Mouse (Mus musculus) adrenal gland, adult 8-10 months (tissue): ENCODE results near the gene Zfp423. TPM values are rescaled to one million over a fixed set of nuclear protein-coding genes. Genes with fewer than 3 reads are reported as not detected.

Source experiments
- DNase-seq: peaks from one replicate; pipeline ENCODE4 v3.0.0; 2022
- total RNA-seq, 4 experiments: library from RNA; stranded (reverse); gene quantifications; 2 replicates each; pipeline ENCODE4 v1.2.4; 2022

Gene Zfp423
- total RNA-seq, 4 experiments from 2014 or later: 18.3 to 47.9 (median 33.8) TPM

DNA sequence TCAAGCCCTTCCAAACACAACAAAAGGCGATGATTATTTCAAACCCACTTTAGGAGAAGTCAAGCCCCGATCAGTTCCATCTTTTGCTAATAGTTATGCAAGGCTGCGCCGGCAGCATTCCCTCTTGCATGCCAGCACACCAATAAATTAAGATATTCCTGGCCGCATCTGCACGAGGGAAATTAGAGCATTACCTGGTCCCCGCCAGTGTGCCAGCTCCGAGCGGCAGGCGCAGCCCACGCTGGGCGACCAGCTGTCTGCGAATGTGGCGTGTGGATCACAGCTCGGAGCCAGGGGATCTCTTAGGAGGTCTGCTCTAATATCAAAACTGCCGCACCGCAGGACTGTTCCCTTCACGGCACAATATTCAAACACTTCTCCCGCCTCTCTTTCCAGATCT lies 217.4 kb downstream of the Zfp423 start:
- no peak for DNase-seq

DNA sequence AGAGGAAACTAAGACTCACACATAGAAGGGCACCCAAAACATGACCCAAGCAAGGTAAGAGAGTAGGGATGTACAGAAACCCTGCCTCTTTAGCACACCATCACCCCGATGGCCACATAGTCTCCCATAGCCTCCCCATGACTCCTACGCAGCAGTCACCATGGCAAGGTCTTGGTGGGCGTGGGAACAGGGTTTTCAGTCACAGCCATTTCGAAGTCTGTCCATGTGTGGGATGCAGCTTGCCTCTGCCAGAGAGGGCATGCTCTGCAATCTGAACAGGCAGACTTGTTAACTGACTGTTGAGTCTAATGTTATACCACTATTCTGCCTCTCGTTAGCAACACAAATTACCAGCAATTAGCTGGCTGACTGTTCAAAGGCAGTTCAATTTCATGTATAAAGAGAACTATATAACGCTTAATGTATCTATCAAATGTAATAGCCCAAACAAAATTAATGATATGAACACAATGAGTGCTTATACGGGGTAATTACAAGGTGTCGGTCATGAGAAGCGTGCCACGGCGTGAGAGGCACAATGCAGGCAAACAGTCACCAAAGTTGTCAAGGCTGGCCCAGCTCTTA lies 218.4 kb downstream of the Zfp423 start:
- no peak for DNase-seq

DNA sequence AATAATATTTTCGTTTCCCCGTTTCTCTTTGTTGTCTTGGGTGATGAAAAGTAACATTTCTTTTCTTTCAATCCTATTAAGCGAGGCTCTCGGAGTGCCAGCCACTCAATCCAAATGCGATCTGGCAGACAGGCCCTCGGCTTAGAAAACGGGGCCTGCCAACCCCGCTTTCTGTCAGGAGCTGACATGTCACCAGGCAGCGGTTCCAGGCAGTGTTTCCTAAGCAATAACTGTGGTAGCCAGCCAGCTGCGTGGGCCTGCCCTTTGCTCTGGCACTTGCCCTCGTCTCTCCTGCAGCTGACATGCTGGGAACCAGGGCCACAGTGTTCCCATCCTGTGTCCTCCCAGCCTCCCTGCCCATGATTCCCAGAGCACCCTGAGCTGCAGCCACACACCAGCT lies 221.5 kb downstream of the Zfp423 start:
- DNase-seq: peak; percentile 18

DNA sequence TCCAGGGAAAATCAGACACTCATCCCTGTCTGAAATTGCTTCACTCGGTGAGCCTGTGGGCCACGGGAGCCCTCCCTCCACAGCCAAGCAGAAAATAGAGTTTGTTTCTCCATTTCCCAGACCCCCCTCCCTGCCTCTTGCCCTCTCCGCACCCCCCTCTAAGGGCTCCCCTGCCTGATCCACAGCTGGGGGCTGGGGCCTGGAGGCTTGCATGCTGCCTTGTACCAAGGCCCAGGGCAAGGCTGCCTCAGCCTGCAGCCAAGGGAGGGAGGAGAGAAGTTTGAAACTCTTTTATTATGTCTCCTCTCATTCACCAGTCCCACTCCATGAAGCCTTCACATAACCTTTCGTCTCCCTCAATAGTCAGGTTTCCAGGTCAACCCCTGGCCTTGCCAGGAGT lies 224.5 kb downstream of the Zfp423 start:
- DNase-seq: no peak

DNA sequence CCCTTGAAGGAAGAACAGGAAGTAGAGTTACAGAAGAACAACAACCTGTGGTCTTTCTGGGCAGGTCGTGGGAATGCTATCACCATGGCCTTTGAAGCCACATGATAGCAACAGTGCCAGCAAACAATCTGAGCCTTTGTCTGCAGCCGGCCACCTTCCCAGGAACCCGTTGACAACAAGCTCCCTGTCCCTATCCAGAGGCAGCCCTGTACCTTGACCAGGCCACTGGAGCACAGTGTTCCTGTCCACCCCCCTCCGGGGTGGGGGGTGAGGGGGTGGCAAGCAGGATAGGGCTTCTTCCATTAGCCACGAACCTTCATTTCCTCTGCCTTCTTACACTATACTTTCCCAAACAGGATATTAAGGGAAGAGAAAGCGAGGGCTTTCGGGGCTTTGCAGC lies 224.9 kb downstream of the Zfp423 start:
- no peak for DNase-seq

DNA sequence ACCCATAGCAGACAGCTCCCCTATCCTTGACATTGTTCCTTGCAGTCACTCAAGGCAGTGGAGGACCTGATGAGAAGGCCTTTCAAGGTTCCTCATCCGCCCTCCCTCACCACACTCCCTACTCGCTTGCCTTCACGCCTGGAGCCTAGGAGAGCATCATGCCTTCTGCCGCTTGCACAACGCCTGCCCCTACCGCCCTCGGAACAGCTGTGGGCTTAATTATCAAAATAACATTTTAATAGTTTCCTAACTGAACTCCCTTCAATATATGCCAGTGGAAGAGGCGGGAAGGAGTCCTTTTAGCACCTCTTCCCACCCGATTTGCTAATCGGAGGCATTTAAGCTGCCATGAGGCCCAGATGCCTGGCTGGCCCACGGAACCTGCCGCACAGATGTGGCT lies 228.3 kb downstream of the Zfp423 start:
- no peak for DNase-seq

DNA sequence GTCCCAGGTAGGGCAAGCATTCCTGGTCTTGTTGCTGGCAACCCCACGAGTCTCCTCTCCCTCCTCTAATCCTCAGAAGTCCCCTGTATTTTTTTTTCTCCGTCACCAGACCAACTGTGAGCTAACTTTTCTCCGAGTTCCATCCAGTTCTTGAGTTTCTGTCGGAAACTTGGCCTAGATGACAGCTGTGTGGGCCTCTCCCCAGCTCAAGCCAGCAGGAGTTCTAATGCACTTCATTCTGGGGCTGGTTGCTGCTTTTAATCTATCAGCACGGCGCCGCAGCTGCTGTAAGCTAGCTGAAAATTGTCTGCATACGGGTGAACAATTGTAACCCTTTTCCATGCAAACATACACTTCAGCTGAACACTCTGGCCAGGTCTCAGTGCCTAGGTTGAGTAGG lies 236.4 kb downstream of the Zfp423 start:
- no peak for DNase-seq

DNA sequence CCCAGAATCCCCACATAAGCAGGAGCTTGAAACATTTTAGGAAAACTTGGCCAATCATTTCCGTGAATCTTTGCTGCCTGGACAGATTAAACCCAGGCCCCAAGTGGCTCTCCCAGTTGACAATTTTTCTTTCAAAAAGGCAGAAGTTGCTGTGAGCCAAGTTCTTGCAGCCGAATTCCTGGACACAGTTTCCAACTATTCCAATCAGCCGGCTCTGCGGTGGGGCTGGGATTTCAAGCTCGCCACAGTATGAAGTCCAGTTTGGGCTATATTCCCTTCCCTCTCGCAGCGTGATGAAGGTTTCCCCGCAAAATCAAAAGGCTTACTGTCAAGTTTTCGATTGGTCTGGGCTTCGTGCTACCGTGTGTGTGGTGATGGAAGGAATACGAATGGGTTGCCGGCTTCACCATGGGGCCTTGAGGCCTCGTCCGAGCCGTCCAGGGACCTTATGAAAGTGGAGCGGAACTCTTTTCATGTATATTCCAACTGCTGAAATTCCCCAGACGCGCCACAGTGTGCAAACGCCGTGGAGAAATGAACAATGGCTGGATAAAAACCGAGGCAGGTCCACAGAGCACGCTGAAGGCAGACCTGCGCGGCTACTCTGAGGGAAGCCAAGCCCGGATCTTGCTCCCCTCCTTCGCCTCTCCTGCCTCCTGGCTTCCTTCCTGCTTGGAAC lies 240.1 kb downstream of the Zfp423 start:
- DNase-seq: no peak

DNA sequence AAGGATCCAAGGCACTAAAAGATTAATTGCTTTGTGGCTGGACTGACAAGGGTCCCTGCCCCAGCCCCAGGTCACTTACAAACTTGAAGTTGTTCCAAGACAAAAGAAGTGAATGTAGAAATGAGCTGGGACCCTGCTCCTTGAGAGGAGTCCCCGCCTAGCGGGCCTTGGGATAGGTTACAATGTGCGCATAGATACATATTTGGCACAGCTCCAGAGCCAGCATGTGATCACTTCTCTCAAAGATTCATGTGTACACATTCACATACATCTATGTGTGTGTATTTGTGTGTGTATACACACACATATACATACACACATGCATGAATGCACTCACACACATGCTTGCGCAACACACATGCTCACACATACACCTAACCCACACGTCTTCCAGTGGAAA lies 241.9 kb downstream of the Zfp423 start:
- DNase-seq: no peak

DNA sequence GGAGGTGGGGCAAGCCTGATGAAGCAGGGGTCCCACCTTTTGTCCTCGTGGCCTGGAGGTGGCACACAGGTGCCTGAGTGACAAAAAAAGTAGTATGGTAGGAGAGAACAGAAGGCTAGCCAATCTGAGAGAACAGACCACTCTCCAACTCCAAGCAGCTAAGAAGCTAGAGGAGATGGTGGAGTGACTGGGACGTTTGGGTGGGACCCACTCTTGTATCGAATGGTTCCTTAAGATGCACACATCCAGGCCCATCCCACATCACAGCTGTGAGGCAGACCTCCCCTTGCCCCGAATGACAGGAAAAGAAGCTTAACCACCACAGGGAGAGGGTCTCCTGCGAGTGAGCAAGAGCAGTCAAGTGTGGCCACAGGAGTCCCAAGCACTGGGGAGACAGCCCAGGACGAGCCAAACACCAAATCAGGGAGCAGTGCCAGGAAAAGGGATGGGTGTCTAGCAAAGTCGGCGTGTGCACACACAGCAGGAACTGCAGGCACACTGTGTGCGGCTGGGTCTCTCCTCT lies 242.6 kb downstream of the Zfp423 start:
- DNase-seq: no peak

DNA sequence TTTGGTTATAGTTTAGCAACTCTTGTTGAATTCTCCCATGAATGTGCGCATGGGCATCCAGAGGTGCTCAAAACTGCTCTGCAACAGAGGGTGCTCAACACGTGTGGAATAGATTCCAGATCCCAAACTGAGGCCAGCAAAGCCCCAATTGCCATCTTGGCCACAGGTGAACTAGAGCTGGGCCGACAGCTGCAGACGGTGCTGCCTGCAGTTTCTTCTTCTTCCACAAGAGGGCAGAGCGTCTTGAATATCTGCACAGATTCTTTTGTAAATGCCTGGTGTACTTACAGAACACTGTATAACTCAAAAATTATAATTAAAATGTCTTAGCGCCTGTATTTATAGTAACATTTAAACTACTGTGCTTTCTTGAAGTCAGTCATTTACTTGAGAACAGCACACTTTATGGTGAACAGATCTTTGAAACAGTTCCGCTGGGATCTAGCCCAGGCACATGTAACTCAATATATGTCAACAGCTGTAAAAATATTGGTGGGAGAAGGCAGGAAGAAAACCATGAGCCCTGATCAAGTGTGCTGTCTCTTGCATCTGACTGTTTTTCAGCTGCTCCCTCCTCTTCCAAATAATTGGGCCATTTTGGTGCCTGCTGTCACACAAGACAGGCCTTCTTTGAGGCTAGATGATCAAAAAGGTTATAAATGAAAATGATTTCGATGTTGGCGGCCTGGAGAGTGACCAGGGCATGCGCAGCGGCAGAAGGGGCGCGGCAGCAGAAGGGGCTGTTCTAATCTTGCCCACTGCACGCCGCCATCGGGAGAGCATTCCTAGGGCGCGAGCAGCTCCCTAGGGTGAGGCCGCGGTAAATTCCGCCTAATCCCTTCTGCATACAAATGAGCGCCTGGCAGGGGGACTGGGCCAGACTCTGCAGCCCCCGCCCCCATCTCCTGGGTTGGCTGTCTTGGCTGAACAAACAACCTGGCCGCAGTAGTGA lies 243.4 kb downstream of the Zfp423 start:
- DNase-seq: peak; percentile 31

DNA sequence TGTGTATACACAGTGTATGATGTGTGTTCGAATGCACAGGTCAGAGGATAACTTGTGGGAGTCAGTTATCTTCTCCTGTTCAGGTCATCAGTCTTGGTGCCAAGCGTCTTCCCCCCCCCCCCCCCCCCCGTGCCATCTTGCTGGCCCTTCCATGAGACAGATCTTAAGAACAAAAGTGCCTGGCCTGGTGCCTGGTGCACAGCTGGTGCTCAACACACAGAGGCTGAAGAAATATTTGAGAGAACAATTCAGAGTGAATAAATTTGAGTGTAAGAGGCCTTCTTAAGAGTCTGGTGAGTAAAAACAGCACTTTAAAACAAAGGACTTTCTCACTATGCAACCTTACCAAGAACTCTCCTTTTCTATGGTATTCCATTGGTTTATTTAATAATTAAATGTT lies 245.4 kb downstream of the Zfp423 start:
- DNase-seq: no peak

DNA sequence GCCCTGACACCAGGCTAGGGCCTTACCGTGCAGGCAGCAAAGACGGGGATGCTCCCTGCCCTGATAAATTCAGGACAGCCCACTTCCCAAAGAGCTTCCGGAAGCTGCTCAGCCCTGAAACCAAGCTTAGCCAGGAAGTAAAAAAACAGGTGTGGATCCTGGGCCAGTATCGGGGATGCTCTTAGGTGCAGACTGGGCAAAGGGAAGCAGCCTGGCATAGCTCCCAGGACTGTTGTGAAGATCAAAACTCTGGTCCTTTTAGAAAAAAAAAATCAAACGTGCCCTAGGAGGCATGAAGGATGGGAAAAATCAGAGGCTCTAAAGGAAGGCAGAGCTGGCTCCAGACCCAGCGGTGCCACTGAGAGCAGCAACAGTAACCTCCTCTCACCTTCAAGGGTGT lies 247.4 kb downstream of the Zfp423 start:
- DNase-seq: no peak

DNA sequence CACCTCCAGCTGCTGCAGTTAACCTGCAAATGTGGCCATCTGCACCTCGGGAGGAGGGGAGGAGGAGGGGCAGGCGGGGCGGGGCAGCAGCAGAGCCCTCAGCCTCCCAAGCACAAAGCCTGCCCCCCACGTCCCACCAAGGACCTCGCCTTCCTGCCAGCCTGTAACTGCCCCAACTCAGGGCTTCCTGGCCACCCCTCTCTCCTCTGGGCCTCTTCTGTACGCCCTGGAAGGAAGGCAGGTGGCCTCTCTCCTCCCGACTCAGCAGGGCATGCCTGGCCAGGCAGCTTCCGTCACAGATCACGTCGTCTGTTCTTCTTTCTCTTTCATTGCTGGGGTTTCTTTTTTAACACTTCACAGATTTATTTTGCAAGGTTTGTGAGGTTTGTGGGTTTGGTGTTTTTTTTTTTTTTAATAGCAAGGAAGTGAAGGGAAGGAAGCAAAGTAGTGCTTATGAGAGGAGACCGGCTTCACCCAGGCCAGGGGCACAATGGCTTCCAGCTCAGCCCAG lies 251.2 kb downstream of the Zfp423 start:
- DNase-seq: no peak

DNA sequence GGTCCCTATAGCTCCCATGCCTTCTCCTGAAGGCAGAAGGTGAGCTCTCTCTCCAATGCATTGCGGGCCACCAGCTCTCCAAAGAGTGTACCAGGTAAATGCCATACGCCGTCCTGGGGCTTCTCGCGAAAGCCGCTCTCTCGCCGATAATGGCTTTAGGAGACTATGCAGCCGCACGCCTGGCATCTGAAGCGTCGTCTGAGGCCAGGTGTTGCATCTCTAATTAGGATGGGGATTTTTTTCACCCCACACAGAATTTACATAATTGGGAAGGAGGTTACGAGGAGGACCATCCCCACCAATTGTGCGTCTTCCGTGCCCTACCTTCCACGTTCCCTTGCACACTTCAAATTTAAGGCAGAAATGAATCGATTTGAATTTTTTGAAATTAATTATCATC lies 252.2 kb downstream of the Zfp423 start:
- DNase-seq: no peak

DNA sequence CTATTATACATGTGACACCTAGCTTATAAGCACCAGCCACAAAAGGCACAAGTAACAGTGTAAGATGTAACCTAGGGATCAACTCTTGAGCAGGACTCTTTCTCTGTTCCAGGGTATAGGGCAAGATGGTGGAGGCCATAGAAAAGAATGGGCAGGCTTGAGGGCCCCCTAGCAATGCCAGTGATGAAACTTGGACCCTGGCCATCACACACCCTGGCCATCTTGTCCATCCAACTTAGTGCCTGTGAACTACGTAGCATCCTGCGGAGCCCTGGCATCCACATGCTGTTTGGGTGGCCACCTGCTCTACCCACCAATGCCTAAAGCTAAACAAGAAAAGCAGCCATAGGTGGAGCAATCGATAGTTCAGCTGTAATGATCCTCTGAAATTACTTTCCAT lies 254.6 kb downstream of the Zfp423 start:
- no peak for DNase-seq

DNA sequence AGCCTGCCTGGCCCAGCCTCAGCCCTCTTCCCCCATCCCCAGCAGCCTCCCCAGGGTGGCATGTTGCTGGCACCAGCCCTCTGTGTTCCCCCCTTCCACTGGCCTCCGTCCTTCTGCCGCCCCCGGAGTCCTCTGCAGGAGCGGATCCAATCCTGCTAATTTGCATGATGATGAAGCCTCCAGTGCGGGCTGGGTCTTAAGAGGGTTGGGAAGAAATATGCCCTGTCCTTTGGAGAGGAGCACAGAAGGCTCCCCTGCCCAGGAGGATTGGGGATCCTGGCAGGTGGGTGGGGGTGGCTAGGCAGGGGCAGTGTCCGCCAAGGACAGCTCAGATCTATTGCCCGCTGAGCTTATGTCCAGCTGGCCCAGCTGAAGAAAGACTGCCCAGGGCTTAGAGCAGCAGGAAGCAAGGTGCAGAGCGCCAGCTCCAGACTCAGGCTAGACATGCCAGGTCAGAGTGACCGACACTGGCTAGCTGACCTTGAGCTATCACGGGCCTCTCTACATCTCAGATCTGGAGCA lies 256.5 kb downstream of the Zfp423 start:
- peak; percentile 33 for DNase-seq

DNA sequence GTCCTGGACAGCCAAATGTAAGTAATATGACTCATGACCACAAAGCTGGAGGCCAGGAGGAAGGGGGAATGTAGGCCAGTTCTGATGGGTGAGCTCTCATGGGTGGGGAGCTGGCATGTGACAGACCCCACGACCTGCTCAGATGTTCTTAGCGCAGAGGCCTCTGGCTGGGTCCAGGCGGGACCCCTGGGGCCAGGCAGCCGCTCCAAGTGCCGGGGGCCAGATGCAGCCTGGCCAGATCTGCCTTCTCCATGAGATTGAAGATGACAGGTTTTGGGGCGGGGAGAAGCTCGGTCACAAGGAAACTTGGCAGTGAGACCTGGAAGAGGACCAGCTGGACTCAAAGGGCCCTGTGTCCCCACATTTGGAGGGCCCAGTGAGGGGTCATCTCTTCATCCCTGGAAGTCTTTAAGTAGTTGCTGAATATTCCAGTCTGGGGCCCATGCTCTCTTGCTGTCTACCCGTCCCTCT lies 257.3 kb downstream of the Zfp423 start:
- DNase-seq: peak; percentile 17

DNA sequence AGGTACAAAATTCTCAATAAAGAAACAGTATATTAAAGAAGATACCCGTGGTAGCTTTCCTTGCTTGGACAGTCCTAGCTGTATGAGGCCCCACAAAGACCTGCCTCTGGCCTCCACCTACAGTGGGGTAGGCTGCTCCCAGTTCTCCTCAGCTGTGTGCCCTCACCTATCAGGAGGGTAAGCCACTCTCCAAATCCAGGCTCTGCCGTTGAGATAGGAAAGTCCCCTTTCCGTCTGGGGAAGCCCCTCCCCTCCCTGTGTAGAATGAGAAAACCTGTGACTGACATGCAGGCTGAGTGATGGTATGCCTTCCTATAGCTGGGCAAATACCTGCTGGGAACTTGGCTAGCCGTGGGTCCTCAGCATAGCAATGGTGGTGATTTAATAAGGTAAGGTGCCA lies 257.8 kb downstream of the Zfp423 start:
- DNase-seq: no peak

DNA sequence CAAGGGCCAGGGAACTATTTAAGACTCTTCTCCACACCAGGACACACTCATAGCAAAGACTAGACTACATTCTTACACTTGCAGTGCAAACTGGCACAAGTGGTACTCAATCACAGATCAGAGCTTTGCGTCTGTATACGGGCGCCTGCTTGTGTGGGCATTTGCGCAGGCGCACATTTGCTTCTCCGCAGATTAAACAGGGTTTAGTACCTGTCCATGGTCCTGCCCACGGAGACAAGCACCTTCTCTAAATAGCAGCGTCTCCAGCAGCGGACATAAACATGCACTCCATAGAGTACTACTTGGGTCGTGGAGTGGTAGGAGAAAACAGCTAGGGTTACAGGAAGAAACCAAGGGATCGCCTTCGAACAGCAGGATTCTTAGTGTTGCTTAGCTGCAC lies 259.1 kb downstream of the Zfp423 start:
- no peak for DNase-seq

DNA sequence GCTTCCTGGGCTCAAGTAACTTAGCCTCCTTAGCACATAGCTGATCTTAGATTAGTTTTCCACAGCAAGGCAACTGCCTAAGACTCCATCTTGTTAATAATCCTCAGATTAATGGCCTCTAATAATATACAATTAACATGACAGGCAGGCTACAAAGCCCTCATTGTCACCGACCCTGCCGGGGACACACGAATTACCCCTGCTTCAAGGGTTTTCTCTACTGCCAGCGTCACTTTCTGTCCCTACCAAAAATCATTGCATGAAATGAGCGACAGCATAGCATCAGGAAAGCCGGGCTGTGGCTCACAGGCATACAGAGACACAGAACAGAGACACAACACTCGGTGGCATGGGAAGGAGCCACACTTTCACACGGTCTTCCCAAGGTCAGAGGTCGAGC lies 262.3 kb downstream of the Zfp423 start:
- no peak for DNase-seq

DNA sequence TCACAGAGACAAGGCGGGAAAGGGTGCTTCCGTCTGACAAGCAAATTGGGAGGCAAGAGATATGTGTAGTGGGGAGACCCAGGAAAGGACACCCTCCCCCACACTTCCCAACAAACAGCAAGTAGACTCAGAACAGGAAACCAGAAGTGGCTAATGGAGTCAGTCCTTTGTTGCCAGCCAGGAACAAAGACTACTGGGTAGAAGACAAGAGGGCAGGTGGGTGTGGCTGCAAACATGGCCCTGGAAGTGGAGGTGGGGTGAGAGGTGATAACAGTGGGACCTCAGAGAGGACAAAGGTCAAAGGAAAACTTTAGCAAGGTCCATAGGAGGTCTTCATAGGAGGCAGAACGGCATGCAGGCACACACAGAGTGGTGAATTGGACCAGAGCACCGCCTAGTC lies 265.7 kb downstream of the Zfp423 start:
- DNase-seq: no peak
